Mouse (Mus musculus) midbrain, postnatal 0 days (tissue): Measurements from ENCODE around the gene Epb41l5. TPM values are rescaled to one million over a fixed set of nuclear protein-coding genes. Genes with fewer than 3 reads are reported as not detected.

Source experiments
- ATAC-seq: fragments of 200-750 bp; cut with Nextera tagmentation; 2 replicates; pipeline ENCODE4 v1.8.0; 2017; ENCODE audit warnings: moderate number of reproducible peaks, mild to moderate bottlenecking, moderate TSS enrichment, moderate library complexity; ENCODE audit not compliant: low FRiP score
- DNase-seq: peaks from one replicate; pipeline ENCODE4 v3.0.0-alpha.2; 2015; ENCODE audit warnings: low spot score
- H3K27ac ChIP-seq: fragments of 300-500 bp; sonication (generic); 2 replicates; pipeline ENCODE4 v1.5.1; 2014; ENCODE audit warnings: low read depth, mild to moderate bottlenecking, low read length, mixed read lengths
- H3K27me3 ChIP-seq: fragments of 300-500 bp; sonication (generic); 2 replicates; pipeline ENCODE4 v1.6.1; 2014; ENCODE audit warnings: low read length, control low read depth, mixed read lengths; ENCODE audit not compliant: insufficient read depth
- H3K36me3 ChIP-seq: fragments of 300-500 bp; sonication (generic); 2 replicates; pipeline ENCODE4 v1.6.1; 2014; ENCODE audit warnings: low read length, control low read depth, mixed read lengths; ENCODE audit not compliant: insufficient read depth
- H3K4me1 ChIP-seq: fragments of 300-500 bp; sonication (generic); 2 replicates; pipeline ENCODE4 v1.6.1; 2014; ENCODE audit warnings: mild to moderate bottlenecking, control low read depth, antibody characterized with exemption, low read length, mixed read lengths; ENCODE audit not compliant: insufficient read depth
- H3K4me2 ChIP-seq: fragments of 300-500 bp; sonication (generic); 2 replicates; pipeline ENCODE4 v1.6.1; 2014; ENCODE audit warnings: low read depth, mild to moderate bottlenecking, low read length, mixed read lengths; ENCODE audit not compliant: poor library complexity, severe bottlenecking
- H3K4me3 ChIP-seq: fragments of 300-500 bp; sonication (generic); 2 replicates; pipeline ENCODE4 v1.5.1; 2014; ENCODE audit warnings: low read depth, mild to moderate bottlenecking, low read length, moderate library complexity
- H3K9ac ChIP-seq: fragments of 300-500 bp; sonication (generic); replicated peaks from 2 replicates; pipeline ENCODE4 v1.6.1; 2014; ENCODE audit warnings: mild to moderate bottlenecking, low read length, moderate library complexity, mixed read lengths; ENCODE audit not compliant: poor library complexity, severe bottlenecking
- H3K9me3 ChIP-seq: fragments of 300-500 bp; sonication (generic); 2 replicates; pipeline ENCODE4 v1.6.1; 2016; ENCODE audit warnings: low read length, control low read depth
- CTCF ChIP-seq: IDR thresholded peaks from 2 replicates; pipeline ENCODE4 v1.5.1; 2016; ENCODE audit warnings: antibody characterized with exemption, mild to moderate bottlenecking
- WGBS: fragments of 180-500 bp; shearing (Covaris S2); extraction: QIAGEN DNeasy Blood & Tissue Kit; methylation state at CpG from one replicate; pipeline ENCODE4 v1.1.7; 2014; 5-methylcytosine and 5-hydroxymethylcytosine counted together
- polyA plus RNA-seq: library from polyadenylated mRNA; unstranded; fragments of >200 nt; fragmentation: Nextera tagmentation; extraction: Ambion mirVana; gene quantifications from 2 replicates; pipeline ENCODE4 v1.2.1, GENCODE M21; 2015
- total RNA-seq: library from RNA; depleted of rRNA; stranded (reverse); fragments of >200 nt; gene quantifications from 2 replicates; pipeline ENCODE4 v1.2.3, GENCODE M21; 2014; rRNA removed

The Epb41l5 gene
- total RNA-seq (12.8 and 17.9 TPM in 2 replicates), polyA plus RNA-seq (12.2 and 13.5 TPM in 2 replicates)

DNA sequence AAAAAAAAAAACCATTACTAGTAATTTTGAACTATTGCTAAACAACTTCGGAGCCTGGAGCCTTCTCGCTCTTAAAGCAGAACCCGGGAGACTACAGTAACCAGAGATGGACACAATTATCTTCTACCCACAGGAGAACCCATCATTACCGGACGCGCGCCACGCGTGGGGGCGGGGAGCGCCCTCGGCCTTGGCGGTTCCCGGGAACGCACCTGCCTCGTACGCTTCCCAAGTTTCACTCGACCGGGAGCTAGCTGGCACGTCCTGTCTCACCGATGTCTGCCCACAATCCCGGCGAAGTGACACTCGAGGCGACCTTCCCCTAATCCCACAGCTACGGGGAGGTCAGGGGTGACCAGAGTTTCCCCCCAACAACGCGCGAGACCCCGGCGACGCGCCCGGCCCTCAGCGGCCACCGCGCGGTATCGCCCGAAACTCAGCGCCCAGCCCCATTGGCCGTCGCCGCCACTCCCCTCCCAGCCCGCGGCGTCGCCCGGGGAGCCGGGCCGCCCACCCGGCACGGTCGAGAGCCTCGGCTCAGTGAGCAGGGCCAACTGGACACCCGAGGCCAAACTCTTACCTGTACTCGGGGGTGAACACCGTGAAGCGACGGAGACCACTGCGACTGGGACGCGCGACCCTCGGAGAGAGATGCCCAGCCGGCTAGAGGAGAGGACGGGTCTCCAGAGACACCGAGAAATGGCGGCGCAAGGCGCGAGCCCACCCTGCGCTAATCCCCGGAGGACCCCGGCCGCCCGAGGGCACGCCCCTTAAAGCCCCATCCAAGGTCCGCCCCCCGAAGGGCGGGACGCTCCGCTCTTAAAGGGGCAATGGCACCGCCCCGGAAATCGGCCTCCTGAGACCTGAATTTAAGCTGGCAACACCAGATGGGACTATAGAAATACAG, at the start of gene Epb41l5:
Gene Epb41l5, minus strand, starts transcription at position 796 of the 907 bp plus-strand sequence.
- WGBS, result under 1% methylated on average over 85 of the region's 86 CpGs
- DNase-seq, result peak; percentile 92
- peak; percentile 94 for ATAC-seq

DNA sequence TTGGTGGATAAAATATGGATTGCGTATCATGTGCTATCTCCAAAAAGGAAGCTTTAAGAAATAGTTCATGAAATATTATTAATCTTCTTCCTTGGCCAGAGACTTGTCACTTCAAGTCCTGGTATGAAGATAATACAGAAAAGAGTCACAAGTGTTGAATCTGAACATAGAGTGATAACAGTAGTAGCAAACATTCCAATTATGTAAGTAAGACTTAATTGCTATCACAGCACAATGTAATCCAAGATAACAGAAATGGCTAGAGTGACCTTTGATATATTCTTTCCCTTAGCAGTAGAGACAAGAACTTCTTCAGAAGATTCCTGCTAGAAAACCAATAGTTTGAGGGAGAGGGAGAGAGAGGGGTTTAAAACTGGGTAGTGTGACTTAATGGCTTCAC, 48.1 kb upstream of the Epb41l5 start:
- Histone ChIP-seq H3K9me3 (no peaks in the 10 kb centered on the region), H3K9ac (no peak overlapping the region), H3K36me3 (peaks cover 6% of the 10 kb centered on the region; the same call in 1 of the 2 replicates), H3K27me3 (no peaks in the 10 kb centered on the region), H3K4me2 (no peak overlapping the region), H3K4me3 (no peak overlapping the region), H3K27ac (no peak overlapping the region), H3K4me1 (no peaks in the 10 kb centered on the region)
- no peak for TF ChIP-seq CTCF
- no peak for ATAC-seq
- WGBS, result 95% methylated on average over 1 of the region's 1 CpGs
- no peak for DNase-seq

More for the DNA sequence above, at the start of gene Epb41l5:
- H3K4me2 ChIP-seq, result peak within 1 kb of the TSS; percentile 87
- TF ChIP-seq CTCF, result no peak
- H3K9me3 ChIP-seq, result no peaks in the 10 kb centered on the region
- H3K4me1 ChIP-seq, result no peaks in the 10 kb centered on the region
- H3K9ac ChIP-seq, result peak within 1 kb of the TSS; percentile 76
- H3K4me3 ChIP-seq, result peak within 1 kb of the TSS; percentile 89
- no peaks in the 10 kb centered on the region for H3K27me3 ChIP-seq
- H3K27ac ChIP-seq, result peak within 1 kb of the TSS; percentile 76
- H3K36me3 ChIP-seq, result no peaks in the 10 kb centered on the region

DNA sequence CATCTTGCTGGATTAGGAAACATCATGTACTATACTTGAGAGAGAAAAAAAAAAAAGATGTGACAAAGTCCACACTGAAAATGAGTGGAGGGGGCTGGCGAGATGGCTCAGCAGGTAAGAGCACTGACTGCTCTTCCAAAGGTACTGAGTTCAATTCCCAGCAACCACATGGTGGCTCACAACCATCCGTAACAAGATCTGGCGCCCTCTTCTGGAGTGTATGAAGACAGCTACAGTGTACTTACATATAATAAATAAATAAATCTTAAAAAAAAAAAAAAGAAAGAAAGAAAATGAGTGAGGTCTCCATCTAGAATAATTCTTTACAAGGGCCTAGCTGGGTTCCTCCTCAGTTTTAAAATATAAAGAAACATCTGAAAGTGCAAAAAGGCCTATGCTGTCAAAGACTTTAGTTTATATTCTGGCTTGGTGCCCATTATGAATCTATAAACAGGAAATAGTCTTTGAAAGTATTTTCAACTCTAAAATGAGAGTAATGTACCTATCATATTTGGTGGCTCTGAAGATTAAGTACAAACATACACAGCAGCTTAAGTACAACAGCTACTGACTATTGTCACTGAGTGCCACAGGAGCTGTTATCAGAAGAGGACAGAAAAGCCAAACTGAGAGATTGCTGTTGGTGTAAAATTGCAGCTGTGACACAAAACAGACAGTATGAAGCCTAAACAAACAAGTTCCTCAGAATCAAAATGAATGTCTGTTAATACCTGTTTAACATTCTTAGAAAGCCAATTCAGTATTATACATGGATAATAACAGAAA, 37.2 kb upstream of the Epb41l5 start:
- WGBS, result 93% methylated on average over 3 of the region's 3 CpGs
- DNase-seq (no peak), ATAC-seq (no peak)
- H3K36me3 ChIP-seq, result no peaks in the 10 kb centered on the region
- no peaks in the 10 kb centered on the region for H3K4me1 ChIP-seq
- H3K27ac ChIP-seq, result no peak overlapping the region
- no peaks in the 10 kb centered on the region for H3K27me3 ChIP-seq
- H3K9me3 ChIP-seq, result no peaks in the 10 kb centered on the region
- H3K9ac ChIP-seq, result no peak overlapping the region
- H3K4me3 ChIP-seq, result no peak overlapping the region
- TF ChIP-seq CTCF, result 0 out of 2 replicates have a peak, but pooled peaks have one; percentile 10
- H3K4me2 ChIP-seq, result no peak overlapping the region

DNA sequence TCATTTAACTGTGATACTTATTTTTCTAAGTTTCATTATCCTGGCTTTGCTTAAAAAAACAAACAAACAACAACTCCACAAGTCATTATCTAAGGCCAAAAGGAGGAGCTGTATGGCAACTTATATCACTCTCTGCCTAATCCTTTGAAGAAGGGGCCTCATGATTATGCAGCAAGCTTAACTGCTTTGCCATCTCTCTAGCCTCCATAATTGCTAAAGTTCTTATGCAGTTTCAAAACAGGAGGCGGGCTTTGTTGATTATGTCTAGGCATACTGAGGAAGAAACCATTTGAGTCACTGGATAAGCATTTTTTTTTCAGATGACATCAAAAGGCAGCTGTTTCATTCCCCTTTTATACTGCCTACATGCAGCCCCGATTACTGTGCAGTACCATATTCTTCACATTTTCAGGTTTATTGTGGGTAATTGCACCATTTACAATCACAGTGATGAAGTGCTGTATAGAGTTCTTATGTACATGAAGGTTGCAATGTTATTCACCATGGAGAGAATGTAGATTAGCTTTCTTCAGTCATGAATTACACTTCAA, 32.9 kb upstream of the Epb41l5 start:
- H3K27ac ChIP-seq, result no peak overlapping the region
- no peak for DNase-seq
- no peaks in the 10 kb centered on the region for H3K9me3 ChIP-seq
- peaks cover 3% of the 10 kb centered on the region; the same call in 1 of the 2 replicates for H3K36me3 ChIP-seq
- no peak overlapping the region for H3K4me2 ChIP-seq
- H3K4me3 ChIP-seq, result no peak overlapping the region
- H3K9ac ChIP-seq, result no peak overlapping the region
- 56% methylated on average over 2 of the region's 2 CpGs for WGBS
- no peaks in the 10 kb centered on the region for H3K4me1 ChIP-seq
- ATAC-seq, result no peak
- no peak for TF ChIP-seq CTCF
- no peaks in the 10 kb centered on the region for H3K27me3 ChIP-seq

DNA sequence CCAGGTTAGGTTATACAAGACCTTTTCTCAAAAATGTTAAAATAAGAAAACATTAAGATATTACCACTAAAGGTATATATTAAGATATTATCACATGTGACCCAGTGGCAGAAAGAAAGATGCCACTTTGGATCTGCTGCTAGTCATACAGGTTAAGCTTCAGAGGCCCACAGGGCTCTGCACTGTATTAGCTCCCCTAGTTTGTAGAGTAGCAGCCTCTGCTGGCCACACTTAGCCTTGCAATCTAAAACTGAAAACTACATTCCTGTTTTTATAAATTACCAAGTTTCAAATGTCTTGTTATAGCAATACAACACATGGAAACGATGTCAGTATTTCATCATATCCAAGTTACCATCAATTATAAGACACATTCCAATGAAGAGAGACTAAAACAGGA, 26.2 kb upstream of the Epb41l5 start:
- peak; percentile 85 for TF ChIP-seq CTCF
- WGBS, result 71% methylated on average over 1 of the region's 1 CpGs
- Histone ChIP-seq H3K27me3 (no peaks in the 10 kb centered on the region), H3K27ac (no peak overlapping the region), H3K9ac (no peak overlapping the region), H3K36me3 (peaks cover 3% of the 10 kb centered on the region; the same call in 1 of the 2 replicates), H3K4me2 (no peak overlapping the region), H3K9me3 (no peaks in the 10 kb centered on the region), H3K4me3 (no peak overlapping the region), H3K4me1 (no peaks in the 10 kb centered on the region)
- ATAC-seq, result no peak
- peak; percentile 62 for DNase-seq
